Mouse (Mus musculus) cerebellum, adult 18-20 months (tissue): ENCODE data around the gene Man1b1.

Experiments
- DNase-seq, 2 experiments: peaks; one replicate each; pipeline ENCODE4 v3.0.0; 2021

Gene Man1b1

GRCm38 (mm10) chr2:25305587-25306359, 26.4 kb upstream of the Man1b1 start:
- DNase-seq = peak in 1 of 2 experiments; percentile 1

DNA sequence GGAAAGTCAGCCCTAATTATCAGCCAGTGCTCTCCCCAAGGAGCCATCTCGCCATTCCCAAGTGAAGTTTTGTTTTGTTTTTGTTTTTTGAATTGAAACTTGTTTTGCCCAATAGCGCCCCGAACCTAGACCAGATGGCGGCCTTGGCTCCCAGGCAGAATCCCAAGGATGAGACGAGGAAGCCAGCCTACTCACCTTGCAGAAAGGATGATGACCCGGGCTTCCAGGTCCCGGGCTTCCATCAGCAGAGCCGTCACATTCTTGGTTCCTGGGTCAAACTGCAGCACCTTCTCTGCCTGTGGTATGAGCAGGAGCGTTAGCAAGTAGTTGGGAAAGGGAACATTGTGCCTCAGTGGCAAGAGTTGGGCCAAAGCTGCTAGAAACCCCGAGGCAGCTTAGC, 22.0 kb upstream of the Man1b1 start:
- DNase-seq = peak; percentile 55 to 58

GRCm38 (mm10) chr2:25310969-25311368, 21.2 kb upstream of the Man1b1 start:
- DNase-seq = peak in 1 of 2 experiments; percentile 53

DNA sequence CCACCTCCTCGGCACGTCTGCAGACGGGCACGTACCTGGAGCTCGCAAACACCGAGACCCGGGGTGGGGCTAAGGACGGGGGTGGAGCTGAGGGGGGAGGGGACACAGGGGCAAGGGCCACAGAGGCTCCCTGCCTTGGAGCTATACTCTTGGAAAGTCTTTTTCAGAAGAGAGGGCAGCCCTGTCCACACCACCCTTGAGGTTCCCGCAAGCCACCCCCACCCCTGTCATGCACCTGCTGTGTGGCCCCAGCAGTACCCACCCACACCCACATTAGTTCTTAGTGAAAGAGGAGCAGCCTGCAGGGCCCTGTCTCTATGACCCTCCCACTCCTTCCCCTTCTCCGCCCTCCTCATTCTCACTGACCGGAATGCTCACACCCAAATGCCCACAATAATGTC, 20.6 kb upstream of the Man1b1 start:
- no peak for DNase-seq

- DNase-seq = peak; percentile 71 to 74
Observed at GRCm38 (mm10) chr2:25318119-25318966, 13.8 kb upstream of the Man1b1 start.

GRCm38 (mm10) chr2:25318971-25319773, 13.0 kb upstream of the Man1b1 start, which contains the start of gene Grin1:
Gene Grin1 (minus strand): TSS chr2:25319187.
- DNase-seq = peak; percentile 86 to 92

DNA sequence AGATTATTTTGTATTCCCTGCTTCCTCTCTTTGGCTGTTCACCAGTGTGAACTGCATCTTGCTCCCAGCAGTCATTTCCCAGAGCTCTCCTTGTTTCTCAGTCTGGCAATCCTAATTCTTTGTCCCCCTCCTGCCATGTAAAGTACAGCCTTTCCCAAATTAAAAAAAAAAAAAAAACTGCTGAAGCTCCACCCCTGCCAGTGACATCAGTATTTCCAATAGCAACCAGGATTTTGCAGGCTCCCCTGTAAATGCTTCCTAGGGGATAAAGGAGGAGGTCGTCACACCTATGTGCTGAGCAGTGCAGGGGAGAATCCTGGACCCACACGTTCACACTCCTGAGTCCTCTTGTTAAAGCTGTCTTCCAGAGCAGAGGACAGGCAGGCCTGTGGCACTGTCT, 12.1 kb upstream of the Man1b1 start:
- DNase-seq = no peak

DNA sequence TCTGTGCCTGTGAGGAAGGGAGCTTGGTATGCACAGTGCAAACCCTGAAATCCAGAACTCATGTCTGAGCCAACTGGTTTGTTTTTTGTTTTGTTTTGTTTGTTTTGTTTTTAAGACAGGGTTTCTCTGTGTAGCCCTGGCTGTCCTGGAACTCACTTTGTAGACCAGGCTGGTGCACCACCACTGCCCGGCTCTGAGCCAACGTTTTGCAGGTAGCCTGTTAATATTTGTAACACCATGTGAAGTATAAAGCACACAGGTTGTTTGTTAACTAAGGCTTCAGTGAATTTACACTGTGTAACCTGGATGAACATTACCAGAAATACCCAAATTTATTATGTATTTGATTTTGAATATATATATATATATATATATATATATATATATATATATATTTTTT, 6.1 kb upstream of the Man1b1 start:
- no peak for DNase-seq

GRCm38 (mm10) chr2:25328440-25328839, 3.7 kb upstream of the Man1b1 start:
- DNase-seq = peak; percentile 69 to 70

DNA sequence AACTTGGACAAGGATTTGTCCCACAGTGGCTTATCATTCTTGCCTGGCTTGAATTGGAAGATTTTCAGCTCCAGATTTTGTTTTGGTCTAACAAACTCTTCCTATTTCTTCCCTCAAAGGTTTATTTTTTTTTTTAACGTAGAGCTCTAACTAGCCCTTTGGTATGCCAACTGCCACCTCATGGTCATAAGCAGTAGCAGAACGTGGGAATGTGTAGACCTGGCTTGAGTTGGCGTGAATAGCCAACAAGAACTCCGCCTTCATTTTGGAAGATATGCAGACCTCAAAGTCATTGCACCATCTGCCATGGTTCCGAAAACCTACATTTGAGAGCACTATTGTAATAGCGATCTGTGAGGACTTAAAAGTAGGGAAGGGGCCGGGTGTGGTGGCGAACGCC, 668 bp upstream of the Man1b1 start:
- DNase-seq = no peak

DNA sequence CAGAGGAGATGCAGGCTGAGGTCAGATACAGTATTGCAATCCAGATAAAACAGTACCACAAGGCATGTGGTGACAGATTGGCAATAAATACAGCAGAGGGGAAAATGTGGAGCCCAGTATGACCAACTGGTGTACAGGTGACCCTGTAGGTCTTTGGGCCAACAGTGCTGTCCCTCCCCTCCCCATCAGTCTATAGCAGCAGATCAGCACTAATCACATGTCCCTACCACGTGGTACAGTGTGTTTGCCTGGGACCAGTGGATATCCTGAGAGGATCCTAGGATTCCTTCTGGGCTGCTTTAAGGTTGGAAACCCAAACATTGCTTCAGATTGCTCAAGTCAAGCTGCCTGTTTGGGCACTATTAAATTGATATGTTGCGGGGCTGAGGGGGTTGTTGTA, 1.4 kb downstream of the Man1b1 start:
- no peak for DNase-seq

- no peak for DNase-seq
Observed at GRCm38 (mm10) chr2:25338303-25338702, 6.2 kb downstream of the Man1b1 start.

- DNase-seq = no peak
Observed at GRCm38 (mm10) chr2:25348162-25348561, 16.0 kb downstream of the Man1b1 start.

DNA sequence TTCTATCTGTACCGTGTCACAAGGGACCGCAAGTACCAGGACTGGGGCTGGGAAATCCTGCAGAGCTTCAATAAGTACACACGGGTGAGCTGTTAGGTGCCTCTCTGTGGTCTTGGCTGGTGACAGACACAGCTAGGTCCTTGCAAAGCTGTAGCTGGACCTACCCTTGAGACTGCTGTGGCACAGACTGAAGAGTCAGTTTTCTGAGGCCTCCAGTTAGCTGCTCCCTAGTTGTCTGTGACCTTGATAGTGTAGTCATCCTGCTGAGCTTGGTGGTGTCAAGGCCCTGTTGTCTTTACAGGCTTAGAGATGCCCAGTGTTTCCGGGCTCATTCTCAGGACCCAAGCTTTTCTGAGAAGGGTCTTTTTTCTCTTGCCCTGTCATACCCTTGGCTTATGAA, 17.4 kb downstream of the Man1b1 start:
- no peak for DNase-seq

DNA sequence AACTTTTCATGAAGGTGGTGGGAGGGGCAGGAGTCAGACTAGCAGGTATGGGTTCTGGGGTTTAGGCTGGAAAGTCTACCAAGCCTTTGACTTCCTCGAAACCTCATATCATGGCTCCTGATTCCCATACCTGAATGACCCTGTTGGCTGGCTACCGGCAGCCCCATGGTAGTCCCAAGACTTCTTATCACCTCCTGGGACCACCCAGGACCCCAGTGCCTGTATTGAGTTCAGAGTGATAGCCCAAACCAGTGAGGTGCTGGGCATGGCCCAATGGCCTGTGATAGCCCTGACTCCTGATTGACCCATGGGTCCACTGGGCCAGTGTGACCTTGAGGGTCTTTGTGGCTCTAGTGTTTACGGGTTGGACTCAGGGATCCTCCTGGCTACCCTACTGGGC, 18.6 kb downstream of the Man1b1 start:
- DNase-seq = no peak

GRCm38 (mm10) chr2:25354211-25354610, 22.1 kb downstream of the Man1b1 start:
- DNase-seq = no peak

GRCm38 (mm10) chr2:25355419-25356066, 23.4 kb downstream of the Man1b1 start:
- DNase-seq = peak in 1 of 2 experiments; percentile 34

DNA sequence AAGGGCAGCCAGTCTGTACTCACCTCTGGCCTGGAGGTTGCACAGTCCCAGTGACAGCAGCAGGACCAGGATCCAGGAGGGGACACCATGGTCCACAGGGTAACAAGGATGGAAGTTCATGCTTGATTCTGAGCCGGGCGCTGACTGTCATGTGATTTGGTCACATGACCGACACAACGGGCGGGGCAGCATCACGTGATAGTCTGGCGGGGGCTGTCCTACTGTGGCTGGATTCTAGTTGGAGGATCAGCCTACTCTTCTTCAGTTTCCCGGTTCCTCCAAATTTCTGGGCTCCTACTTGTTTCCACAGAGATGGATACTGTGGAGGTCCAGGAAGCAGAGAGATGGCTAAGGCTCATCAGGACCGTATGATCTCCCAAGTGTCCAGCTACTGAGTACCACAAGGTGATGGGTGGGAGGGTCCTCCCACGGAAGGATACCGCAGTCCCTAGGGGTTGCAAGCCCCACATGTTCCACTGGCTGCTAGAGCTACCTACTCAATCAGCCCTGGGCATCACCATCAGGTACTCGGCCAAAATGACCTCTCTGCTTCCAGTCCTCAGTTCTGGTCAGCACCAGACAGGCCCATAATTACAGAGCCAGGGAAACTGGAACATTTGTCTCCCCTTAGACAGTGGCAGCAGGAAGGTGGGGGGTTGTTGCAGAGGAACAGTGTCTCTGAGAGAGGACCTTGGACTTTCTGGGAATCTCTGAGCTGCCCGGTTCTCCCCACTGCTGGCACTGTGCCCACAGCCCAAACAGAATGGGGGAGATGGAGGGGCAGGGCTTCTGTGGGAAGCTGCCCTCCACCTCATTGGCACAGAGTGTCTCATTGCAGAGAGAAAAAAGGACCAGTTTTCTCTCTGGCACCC, 24.3 kb downstream of the Man1b1 start, which contains the start of gene Dpp7:
TSS of gene Dpp7 (minus strand) at position 152 of the 872 bp plus-strand sequence.
- peak; percentile 88 to 93 for DNase-seq

GRCm38 (mm10) chr2:25359848-25360247, 27.7 kb downstream of the Man1b1 start:
- DNase-seq = no peak

GRCm38 (mm10) chr2:25363478-25364178, 31.5 kb downstream of the Man1b1 start:
- no peak for DNase-seq

- no peak for DNase-seq
Observed at GRCm38 (mm10) chr2:25364313-25364712, 32.2 kb downstream of the Man1b1 start.
